Mouse (Mus musculus): ENCODE results near the gene Kif16b. TPM values are rescaled to one million over a fixed set of nuclear protein-coding genes. Genes with fewer than 3 reads are reported as not detected.

Gene Kif16b
- total and polyA plus RNA-seq, 3 experiments, result 10.7 to 32.0 (median 13.0) TPM

GRCm38 (mm10) chr2:142929226-142930112 lies 28.1 kb upstream of the Kif16b start:
- no peak for TF ChIP-seq CHD2 (IDR thresholded peaks at IDR 0.05; ENCODE audit: low read length)
- no peak for TF ChIP-seq POLR2A (IDR thresholded peaks at IDR 0.05; ENCODE audit: control insufficient read depth in 1 of 2, insufficient read depth in 1 of 2, low read depth in 1 of 2, low read length in 2 of 2, poor library complexity in 1 of 2)
- TF ChIP-seq ZMIZ1 (IDR thresholded peaks at IDR 0.05; ENCODE audit: low read depth, low read length), result no peak
- TF ChIP-seq HCFC1 (IDR thresholded peaks at IDR 0.05; ENCODE audit: low read depth, low read length), result no peak
- no peak for TF ChIP-seq ELF1 (IDR thresholded peaks at IDR 0.05; ENCODE audit: low read depth, low read length)
- no peak for TF ChIP-seq E2F4 (IDR thresholded peaks at IDR 0.05; ENCODE audit: borderline replicate concordance, low read depth, low read length)
- TF ChIP-seq TBP (IDR thresholded peaks at IDR 0.05; ENCODE audit: low read depth, low read length), result no peak
- TF ChIP-seq BHLHE40 (IDR thresholded peaks at IDR 0.05; ENCODE audit: borderline replicate concordance, low read depth, low read length), result no peak
- no peak for TF ChIP-seq SMC3 (IDR thresholded peaks at IDR 0.05; ENCODE audit: low read depth, low read length)
- no peak for TF ChIP-seq MAFK (IDR thresholded peaks at IDR 0.05; ENCODE audit: borderline replicate concordance, low read depth, low read length)
- TF ChIP-seq TAL1 (IDR thresholded peaks at IDR 0.05; ENCODE audit: low read length), result no peak
- no peak for TF ChIP-seq GATA1 (IDR thresholded peaks at IDR 0.05; ENCODE audit: low read depth, low read length)
- no peaks in the 10 kb centered on the region for H3K9me3 ChIP-seq (replicated peaks; ENCODE audit: insufficient read depth, low read length)
- DNase-seq (ENCODE audit: low read depth, low spot score), result no peak
- H3K4me3 ChIP-seq (ENCODE audit: control insufficient read depth in 1 of 2, insufficient read depth in 1 of 2, low read depth in 2 of 2, low read length in 2 of 2), result no peak overlapping the region
- no peak overlapping the region for H3K27ac ChIP-seq (ENCODE audit: control insufficient read depth, low read depth, low read length)
- no peaks in the 10 kb centered on the region; a peak in 1 of 4 replicates for H3K27me3 ChIP-seq (ENCODE audit: control insufficient read depth in 1 of 2, insufficient read depth in 2 of 2, low read length in 2 of 2)
- no peak overlapping the region for H3K9ac ChIP-seq (ENCODE audit: control insufficient read depth, low read depth, low read length, poor library complexity, severe bottlenecking)
- no peaks in the 10 kb centered on the region for H3K36me3 ChIP-seq (ENCODE audit: control insufficient read depth in 1 of 2, insufficient read depth in 2 of 2, low read length in 2 of 2)
- no peaks in the 10 kb centered on the region for H3K4me1 ChIP-seq (ENCODE audit: control insufficient read depth in 1 of 2, insufficient read depth in 2 of 2, low read length in 2 of 2)
- H3K79me2 ChIP-seq (ENCODE audit: control insufficient read depth, insufficient read depth, low read length, poor library complexity), result no peaks in the 10 kb centered on the region

- H3K4me3 ChIP-seq (ENCODE audit: control insufficient read depth in 1 of 2, insufficient read depth in 1 of 2, low read depth in 2 of 2, low read length in 2 of 2), result no peak overlapping the region
- no peaks in the 10 kb centered on the region for H3K4me1 ChIP-seq (ENCODE audit: control insufficient read depth in 1 of 2, insufficient read depth in 2 of 2, low read length in 2 of 2)
- H3K27ac ChIP-seq (ENCODE audit: control insufficient read depth, low read depth, low read length), result no peak overlapping the region
- H3K27me3 ChIP-seq (ENCODE audit: control insufficient read depth in 1 of 2, insufficient read depth in 2 of 2, low read length in 2 of 2), result no peaks in the 10 kb centered on the region
- no peaks in the 10 kb centered on the region for H3K36me3 ChIP-seq (ENCODE audit: control insufficient read depth in 1 of 2, insufficient read depth in 2 of 2, low read length in 2 of 2)
- no peak overlapping the region for H3K9ac ChIP-seq (ENCODE audit: control insufficient read depth, low read depth, low read length, poor library complexity, severe bottlenecking)
- TF ChIP-seq MYB (IDR thresholded peaks at IDR 0.05; ENCODE audit: low read depth, low read length), result no peak
- TF ChIP-seq GABPA (IDR thresholded peaks at IDR 0.05; ENCODE audit: low read depth, low read length), result no peak
- no peak for TF ChIP-seq TBP (IDR thresholded peaks at IDR 0.05; ENCODE audit: low read depth, low read length)
- TF ChIP-seq CHD1 (IDR thresholded peaks at IDR 0.05; ENCODE audit: low read depth, low read length), result no peak
- no peak for TF ChIP-seq USF1 (IDR thresholded peaks at IDR 0.05; ENCODE audit: low read depth, low read length)
- TF ChIP-seq SIN3A (IDR thresholded peaks at IDR 0.05; ENCODE audit: low read length), result no peak
- TF ChIP-seq NRF1 (IDR thresholded peaks at IDR 0.05; ENCODE audit: insufficient read depth, low read depth, low read length, poor library complexity, severe bottlenecking), result no peak
- TF ChIP-seq BHLHE40 (IDR thresholded peaks at IDR 0.05; ENCODE audit: borderline replicate concordance, low read depth, low read length), result no peak
- TF ChIP-seq TCF12 (IDR thresholded peaks at IDR 0.05; ENCODE audit: low read depth, low read length), result no peak
- TF ChIP-seq GATA1 (IDR thresholded peaks at IDR 0.05; ENCODE audit: low read depth, low read length), result no peak
- TF ChIP-seq KAT2A (conservative IDR thresholded peaks at IDR 0.05; ENCODE audit: low read depth, low read length), result no peak
- no peak for TF ChIP-seq ELF1 (IDR thresholded peaks at IDR 0.05; ENCODE audit: low read depth, low read length)
- TF ChIP-seq E2F4 (IDR thresholded peaks at IDR 0.05; ENCODE audit: borderline replicate concordance, low read depth, low read length), result no peak
- no peak for TF ChIP-seq MEF2A (IDR thresholded peaks at IDR 0.05; ENCODE audit: extremely low read depth, insufficient replicate concordance, low read depth, low read length, poor library complexity, severe bottlenecking)
- TF ChIP-seq ETS1 (IDR thresholded peaks at IDR 0.05; ENCODE audit: low read depth, low read length), result no peak
- no peak for TF ChIP-seq MYC (IDR thresholded peaks at IDR 0.05; ENCODE audit: low read depth, low read length)
- no peak for TF ChIP-seq TAL1 (IDR thresholded peaks at IDR 0.05; ENCODE audit: low read length)
- no peak for TF ChIP-seq ZMIZ1 (IDR thresholded peaks at IDR 0.05; ENCODE audit: low read depth, low read length)
- TF ChIP-seq ZC3H11A (IDR thresholded peaks at IDR 0.05; ENCODE audit: low read depth, low read length), result no peak
- H3K79me2 ChIP-seq (ENCODE audit: control insufficient read depth, insufficient read depth, low read length, poor library complexity), result no peaks in the 10 kb centered on the region
- DNase-seq (ENCODE audit: low read depth, low spot score), result no peak
- H3K9me3 ChIP-seq (replicated peaks; ENCODE audit: insufficient read depth, low read length), result no peaks in the 10 kb centered on the region
These were observed 9.6 kb upstream of the Kif16b start for GRCm38 (mm10) chr2:142910808-142911388.
